Mouse (Mus musculus) macrophage (primary cell): ENCODE measurements around the gene Cept1. TPM values are rescaled to one million over a fixed set of nuclear protein-coding genes. Genes with fewer than 3 reads are reported as not detected.

ENCODE experiments used
- H3K27ac ChIP-seq: fragments of 350-480 bp; formaldehyde crosslinking; 2 replicates; pipeline ENCODE4 v1.9.0; 2021
- H3K36me3 ChIP-seq: fragments of 350-480 bp; formaldehyde crosslinking; 2 replicates; pipeline ENCODE4 v1.9.0; 2021; ENCODE audit errors: inconsistent target
- H3K4me3 ChIP-seq: fragments of 350-480 bp; formaldehyde crosslinking; 2 replicates; pipeline ENCODE4 v1.9.0; 2021; ENCODE audit errors: inconsistent target
- H3K79me2 ChIP-seq: fragments of 350-480 bp; formaldehyde crosslinking; 2 replicates; pipeline ENCODE4 v1.9.0; 2021; ENCODE audit errors: inconsistent target
- WGBS: methylation state at CpG from one replicate; pipeline ENCODE4 v1.1.7; 2026; ENCODE audit warnings: inconsistent platforms; ENCODE audit not compliant: missing documents; 5-methylcytosine and 5-hydroxymethylcytosine counted together
- polyA plus RNA-seq: library from polyadenylated mRNA; stranded (reverse); fragments of 250-400 nt; gene quantifications from 3 replicates; pipeline ENCODE4 v1.2.4, GENCODE M21; 2018; ENCODE audit warnings: inconsistent platforms

Gene Cept1
- polyA plus RNA-seq, 1 experiment from 2014 or later: 154 TPM

DNA sequence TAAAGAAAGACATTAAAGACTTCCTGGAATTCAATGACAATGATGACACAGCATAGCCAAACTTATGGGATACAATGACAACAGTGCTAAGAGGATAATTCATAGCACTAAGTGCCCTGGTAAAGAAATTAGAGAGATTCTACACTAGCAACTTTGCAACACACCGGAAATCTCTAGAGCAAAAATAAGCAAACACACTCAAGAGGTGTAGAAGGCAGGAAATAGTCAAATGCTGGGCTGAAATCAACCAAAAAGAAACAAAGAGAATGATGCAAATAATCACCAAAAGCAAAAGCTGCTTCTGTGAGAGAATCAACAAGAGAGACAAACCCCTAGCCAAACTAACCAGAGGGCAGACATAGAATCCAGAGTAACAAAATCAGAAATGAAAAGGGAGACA is 24.9 kb downstream of the Cept1 start:
- H3K27ac ChIP-seq: no peak overlapping the region
- H3K4me3 ChIP-seq: no peak overlapping the region
- peaks cover 20% of the 10 kb centered on the region for H3K36me3 ChIP-seq
- WGBS: 100% methylated on average over 1 of the region's 1 CpGs
- peaks cover 45% of the 10 kb centered on the region; the same call in 1 of the 2 replicates for H3K79me2 ChIP-seq

- H3K36me3 ChIP-seq: peaks cover 53% of the 10 kb centered on the region
- H3K4me3 ChIP-seq: no peak overlapping the region
- WGBS: 93% methylated on average over 6 of the region's 6 CpGs
- H3K27ac ChIP-seq: no peak overlapping the region
- peaks cover 15% of the 10 kb centered on the region; the same call in 1 of the 2 replicates for H3K79me2 ChIP-seq
Measured at GRCm38 (mm10) chr3:106515016-106515415, 32.6 kb downstream of the Cept1 start.

- H3K4me3 ChIP-seq: no peak overlapping the region
- H3K27ac ChIP-seq: no peak overlapping the region
- WGBS: 100% methylated on average over 1 of the region's 1 CpGs
- peaks cover 11% of the 10 kb centered on the region; the same call in 1 of the 2 replicates for H3K79me2 ChIP-seq
- peaks cover 59% of the 10 kb centered on the region for H3K36me3 ChIP-seq
Measured at GRCm38 (mm10) chr3:106510669-106511068, 36.9 kb downstream of the Cept1 start.

- H3K4me3 ChIP-seq: no peak overlapping the region
- peaks cover 48% of the 10 kb centered on the region for H3K36me3 ChIP-seq
- no peak overlapping the region for H3K27ac ChIP-seq
- no peaks in the 10 kb centered on the region for H3K79me2 ChIP-seq
- 86% methylated on average over 2 of the region's 2 CpGs for WGBS
Measured at GRCm38 (mm10) chr3:106502892-106503291, 44.7 kb downstream of the Cept1 start.

- no peak overlapping the region for H3K4me3 ChIP-seq
- H3K27ac ChIP-seq: no peak overlapping the region
- 95% methylated on average over 2 of the region's 2 CpGs for WGBS
- H3K79me2 ChIP-seq: no peaks in the 10 kb centered on the region
- peaks cover 33% of the 10 kb centered on the region for H3K36me3 ChIP-seq
Measured at GRCm38 (mm10) chr3:106500510-106500909, 47.1 kb downstream of the Cept1 start.

DNA sequence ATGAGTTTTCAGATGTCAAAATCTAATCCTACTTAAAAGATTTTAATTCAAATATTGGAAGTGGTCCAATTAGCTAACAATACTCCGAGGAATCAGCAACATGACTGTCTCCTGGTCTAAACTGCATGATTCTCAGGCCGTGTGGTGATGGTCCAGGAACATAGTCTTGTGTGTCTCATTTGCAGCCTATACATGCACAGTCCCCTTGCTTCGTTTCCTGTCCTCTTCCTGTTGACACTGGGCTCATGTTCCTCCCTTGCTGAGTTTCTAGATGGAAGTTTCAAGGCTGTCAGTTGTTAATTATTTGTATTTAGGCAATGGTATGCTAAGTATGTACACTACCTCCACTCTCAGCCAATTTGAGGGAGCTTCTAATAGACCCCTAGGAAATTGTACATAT is 50.6 kb downstream of the Cept1 start:
- Histone ChIP-seq H3K27ac (no peak overlapping the region), H3K4me3 (no peak overlapping the region), H3K36me3 (no peaks in the 10 kb centered on the region), H3K79me2 (no peaks in the 10 kb centered on the region)
- WGBS: 29% methylated on average over 3 of the region's 3 CpGs

- WGBS: 45% methylated on average over 4 of the region's 4 CpGs
Measured at GRCm38 (mm10) chr3:106496045-106496721, 51.4 kb downstream of the Cept1 start.

DNA sequence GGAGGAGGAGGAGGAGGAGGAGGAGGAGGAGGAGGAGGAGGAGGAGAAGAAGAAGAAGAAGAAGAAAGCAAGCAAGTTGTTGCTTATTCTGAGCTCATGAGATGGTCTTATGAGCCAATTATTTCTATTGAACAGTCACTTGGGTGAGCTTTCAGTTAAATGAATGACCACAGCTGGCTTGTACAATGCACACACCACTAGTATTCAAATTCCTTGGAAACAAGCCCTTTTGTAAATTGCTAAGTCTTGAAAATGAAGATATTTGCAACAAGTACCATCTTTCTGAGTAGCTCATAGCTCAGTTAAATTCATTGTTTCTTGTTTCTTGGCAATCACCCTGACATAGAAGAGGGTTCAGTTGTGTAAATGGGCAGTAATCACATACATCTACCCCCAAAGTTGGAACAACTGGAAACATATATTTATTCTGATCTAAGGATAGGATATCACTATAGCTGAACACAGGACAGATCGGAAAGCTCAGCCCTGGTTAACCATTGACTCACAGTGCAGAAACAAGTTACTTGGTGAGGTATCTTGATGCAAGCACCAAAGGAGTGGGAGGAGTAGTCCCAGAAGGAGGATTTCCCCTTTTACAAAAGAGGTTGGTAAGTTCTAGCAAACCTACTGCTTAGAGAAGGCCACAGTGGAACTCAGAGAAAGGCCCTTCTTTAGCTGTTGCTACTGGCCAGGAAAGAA is 52.1 kb downstream of the Cept1 start:
- Histone ChIP-seq H3K4me3 (no peak overlapping the region), H3K79me2 (no peaks in the 10 kb centered on the region), H3K36me3 (no peaks in the 10 kb centered on the region), H3K27ac (0 out of 2 replicates have a peak overlapping the region, but pooled peaks have one; percentile 7)
- 100% methylated on average over 1 of the region's 1 CpGs for WGBS

More at GRCm38 (mm10) chr3:106496045-106496721, 51.4 kb downstream of the Cept1 start:
- no peaks in the 10 kb centered on the region for H3K36me3 ChIP-seq
- 0 out of 2 replicates have a peak overlapping the region, but pooled peaks have one; percentile 7 for H3K27ac ChIP-seq
- H3K4me3 ChIP-seq: no peak overlapping the region
- no peaks in the 10 kb centered on the region for H3K79me2 ChIP-seq

GRCm38 (mm10) chr3:106494417-106494950 is 53.1 kb downstream of the Cept1 start:
- Histone ChIP-seq H3K27ac (no peak overlapping the region), H3K79me2 (no peaks in the 10 kb centered on the region), H3K4me3 (no peak overlapping the region), H3K36me3 (no peaks in the 10 kb centered on the region)
- 94% methylated on average over 1 of the region's 1 CpGs for WGBS

DNA sequence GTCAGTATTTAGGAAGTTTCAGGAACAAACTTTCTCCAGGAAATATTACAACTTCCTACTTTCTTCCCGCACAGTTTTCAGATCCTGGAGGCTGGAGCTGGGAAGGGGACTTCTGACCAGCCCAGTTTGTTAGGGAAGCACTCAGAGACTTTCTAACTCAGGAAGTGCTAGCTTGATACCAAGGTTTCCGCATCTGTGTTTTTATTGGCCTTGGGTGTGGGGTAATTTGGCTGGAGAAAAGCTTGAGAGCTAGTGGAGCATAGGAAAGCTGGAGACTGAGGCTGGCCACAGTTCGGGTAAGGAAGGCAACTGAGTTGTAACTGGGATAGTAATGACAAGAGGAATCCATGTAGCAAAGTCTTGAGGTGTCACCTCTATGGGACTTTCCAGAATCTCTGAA is 53.7 kb downstream of the Cept1 start:
- 76% methylated on average over 3 of the region's 3 CpGs for WGBS
- Histone ChIP-seq H3K4me3 (no peak overlapping the region), H3K27ac (no peak overlapping the region), H3K79me2 (no peaks in the 10 kb centered on the region), H3K36me3 (no peaks in the 10 kb centered on the region)

- Histone ChIP-seq H3K4me3 (no peak overlapping the region), H3K27ac (no peak overlapping the region), H3K36me3 (no peaks in the 10 kb centered on the region), H3K79me2 (no peaks in the 10 kb centered on the region)
- WGBS: 90% methylated on average over 8 of the region's 8 CpGs
Measured at GRCm38 (mm10) chr3:106493202-106493601, 54.4 kb downstream of the Cept1 start.

DNA sequence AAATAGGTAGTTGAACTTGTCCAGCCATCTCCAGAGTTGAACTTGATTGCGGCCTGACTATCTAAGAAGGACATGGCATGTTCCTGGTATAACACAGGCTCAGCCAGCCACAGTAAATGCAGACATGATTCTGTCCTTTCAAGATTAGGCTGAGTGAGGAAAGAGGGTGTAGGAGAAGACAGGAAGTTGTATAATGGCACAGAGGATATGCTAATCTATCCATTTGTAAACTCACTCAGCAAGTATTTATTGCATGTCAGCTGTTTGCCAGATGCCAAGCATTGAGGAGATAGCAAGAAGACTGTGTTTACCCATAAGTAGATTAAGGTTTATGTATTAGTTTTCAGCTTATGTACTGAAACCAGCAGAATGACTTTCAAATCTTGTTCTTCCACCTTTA is 54.9 kb downstream of the Cept1 start:
- Histone ChIP-seq H3K27ac (no peak overlapping the region), H3K36me3 (no peaks in the 10 kb centered on the region), H3K4me3 (no peak overlapping the region), H3K79me2 (no peaks in the 10 kb centered on the region)
- WGBS: 91% methylated on average over 1 of the region's 1 CpGs

DNA sequence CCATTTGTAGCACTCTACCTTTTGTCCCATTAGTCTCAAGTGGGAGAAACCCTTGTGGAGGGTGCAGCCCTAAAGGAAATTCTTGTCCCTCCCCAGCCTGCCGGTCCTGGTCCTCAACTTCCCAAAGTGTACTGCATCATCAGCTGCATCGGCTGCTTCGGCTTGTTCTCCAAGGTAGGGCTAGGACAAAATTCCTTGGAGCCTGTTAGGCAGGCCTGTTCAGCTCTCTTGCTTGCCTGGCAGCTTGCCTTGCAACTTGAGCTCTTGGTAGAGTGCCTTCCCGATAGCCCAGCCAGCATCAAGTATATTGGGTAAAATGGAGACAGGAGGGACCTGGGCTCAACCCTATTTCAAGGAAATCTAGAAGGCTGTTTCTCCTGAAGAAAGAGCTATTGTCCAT is 57.4 kb downstream of the Cept1 start:
- no peaks in the 10 kb centered on the region for H3K36me3 ChIP-seq

GRCm38 (mm10) chr3:106487551-106487950 is 60.1 kb downstream of the Cept1 start:
- WGBS: 91% methylated on average over 2 of the region's 2 CpGs
- Histone ChIP-seq H3K27ac (no peak overlapping the region), H3K4me3 (no peak overlapping the region), H3K79me2 (no peaks in the 10 kb centered on the region), H3K36me3 (no peaks in the 10 kb centered on the region)

More for the DNA sequence above, 57.4 kb downstream of the Cept1 start:
- WGBS: 96% methylated on average over 4 of the region's 4 CpGs
- Histone ChIP-seq H3K79me2 (no peaks in the 10 kb centered on the region), H3K4me3 (no peak overlapping the region), H3K27ac (no peak overlapping the region)

- H3K36me3 ChIP-seq: no peaks in the 10 kb centered on the region
- H3K4me3 ChIP-seq: no peak overlapping the region
- no peaks in the 10 kb centered on the region for H3K79me2 ChIP-seq
- 46% methylated on average over 5 of the region's 5 CpGs for WGBS
- peak overlapping the region; percentile 44 for H3K27ac ChIP-seq
Measured at GRCm38 (mm10) chr3:106485810-106486209, 61.8 kb downstream of the Cept1 start.
